Mouse (Mus musculus): ENCODE measurements around the gene Eras. TPM values are rescaled to one million over a fixed set of nuclear protein-coding genes. Genes with fewer than 3 reads are reported as not detected.
A peak's percentile ranks its signal among the peaks of the same experiment; 100 is the strongest.
"Not testable (repeated sequence)": the region's sequence is repeated elsewhere in the genome, so short reads cannot be mapped to it uniquely, and the experiment has no call there.

Gene Eras
- total and polyA plus RNA-seq, 2 experiments from 2014 or later = not detected

- DNase-seq; H3K4me1 ChIP-seq (ENCODE audit: insufficient read depth); ATAC-seq; H3K4me2 ChIP-seq (ENCODE audit: low read depth); H3K9me3 ChIP-seq (ENCODE audit: low read length); H3K4me3 ChIP-seq (ENCODE audit: low read depth, low read length); H3K27me3 ChIP-seq (ENCODE audit: insufficient read depth, low read length); H3K27ac ChIP-seq (ENCODE audit: low read depth, low read length); H3K36me3 ChIP-seq (ENCODE audit: insufficient read depth); H3K9ac ChIP-seq: not testable (repeated sequence)
- peak; percentile 11 for TF ChIP-seq CTCF (IDR thresholded peaks at IDR 0.05; ENCODE audit: low read depth)
- WGBS = 38% methylated on average over 3 of the region's 3 CpGs
Observed at GRCm38 (mm10) chrX:7915669-7916068, 12.7 kb downstream of the Eras start.

GRCm38 (mm10) chrX:7910473-7910872, 17.9 kb downstream of the Eras start:
- no peak for TF ChIP-seq CTCF (IDR thresholded peaks at IDR 0.05; ENCODE audit: low read depth)
- no peak overlapping the region for H3K9ac ChIP-seq
- WGBS = 56% methylated on average over 6 of the region's 6 CpGs
- no peak overlapping the region for H3K4me2 ChIP-seq (ENCODE audit: low read depth)
- no peak overlapping the region for H3K27ac ChIP-seq (ENCODE audit: low read depth, low read length)
- no peaks in the 10 kb centered on the region for H3K27me3 ChIP-seq (ENCODE audit: insufficient read depth, low read length)
- no peak for DNase-seq
- no peaks in the 10 kb centered on the region for H3K4me1 ChIP-seq (ENCODE audit: insufficient read depth)
- no peak overlapping the region for H3K4me3 ChIP-seq (ENCODE audit: low read depth, low read length)
- H3K36me3 ChIP-seq (ENCODE audit: insufficient read depth) = no peaks in the 10 kb centered on the region
- ATAC-seq = 0 out of 2 replicates have a peak, but pooled peaks have one; percentile 23
- H3K9me3 ChIP-seq (ENCODE audit: low read length) = no peaks in the 10 kb centered on the region

- not testable (repeated sequence) for H3K36me3 ChIP-seq (ENCODE audit: insufficient read depth); H3K9ac ChIP-seq; H3K9me3 ChIP-seq (ENCODE audit: low read length); H3K27me3 ChIP-seq (ENCODE audit: insufficient read depth, low read length); H3K27ac ChIP-seq (ENCODE audit: low read depth, low read length); H3K4me2 ChIP-seq (ENCODE audit: low read depth); ATAC-seq; DNase-seq; H3K4me1 ChIP-seq (ENCODE audit: insufficient read depth); H3K4me3 ChIP-seq (ENCODE audit: low read depth, low read length)
- 75% methylated on average over 4 of the region's 4 CpGs for WGBS
Observed at GRCm38 (mm10) chrX:7909242-7909641, 19.2 kb downstream of the Eras start, which contains the start of gene Gm10490. Gm10490 (plus strand) TSS chrX:7909542.

GRCm38 (mm10) chrX:7907735-7908134, 20.7 kb downstream of the Eras start, which contains the start of gene Gm10491:
Gm10491 (minus strand) TSS chrX:7907835.
- no peak within 1 kb of the TSS for H3K9ac ChIP-seq
- no peak within 1 kb of the TSS for H3K4me2 ChIP-seq (ENCODE audit: low read depth)
- ATAC-seq (no peak), DNase-seq (no peak)
- WGBS = 89% methylated on average over 5 of the region's 5 CpGs
- H3K36me3 ChIP-seq (ENCODE audit: insufficient read depth) = no peaks in the 10 kb centered on the region
- no peaks in the 10 kb centered on the region for H3K9me3 ChIP-seq (ENCODE audit: low read length)
- no peaks in the 10 kb centered on the region for H3K27me3 ChIP-seq (ENCODE audit: insufficient read depth, low read length)
- no peak within 1 kb of the TSS for H3K27ac ChIP-seq (ENCODE audit: low read depth, low read length)
- TF ChIP-seq CTCF (IDR thresholded peaks at IDR 0.05; ENCODE audit: low read depth) = no peak
- no peaks in the 10 kb centered on the region for H3K4me1 ChIP-seq (ENCODE audit: insufficient read depth)
- H3K4me3 ChIP-seq (ENCODE audit: low read depth, low read length) = no peak within 1 kb of the TSS

- Histone ChIP-seq H3K9ac (no peak overlapping the region), H3K4me3 (ENCODE audit: low read depth, low read length) (no peak overlapping the region), H3K36me3 (ENCODE audit: insufficient read depth) (no peaks in the 10 kb centered on the region), H3K9me3 (ENCODE audit: low read length) (no peaks in the 10 kb centered on the region), H3K27me3 (ENCODE audit: insufficient read depth, low read length) (no peaks in the 10 kb centered on the region), H3K4me1 (ENCODE audit: insufficient read depth) (no peaks in the 10 kb centered on the region), H3K27ac (ENCODE audit: low read depth, low read length) (no peak overlapping the region), H3K4me2 (ENCODE audit: low read depth) (no peak overlapping the region)
- DNase-seq (no peak), ATAC-seq (no peak)
- 96% methylated on average over 5 of the region's 5 CpGs for WGBS
- TF ChIP-seq CTCF (IDR thresholded peaks at IDR 0.05; ENCODE audit: low read depth) = no peak
Observed at GRCm38 (mm10) chrX:7904441-7904840, 24.0 kb downstream of the Eras start.

GRCm38 (mm10) chrX:7898880-7899874, 29.2 kb downstream of the Eras start, which contains the start of the genes Pqbp1 and Timm17b:
Pqbp1 (minus strand) TSS chrX:7899269.
Timm17b (plus strand) TSS chrX:7899357.
- peak within 1 kb of the TSS; percentile 51 for H3K4me3 ChIP-seq (ENCODE audit: low read depth, low read length)
- no peaks in the 10 kb centered on the region for H3K4me1 ChIP-seq (ENCODE audit: insufficient read depth)
- ATAC-seq = peak; percentile 99
- no peak for TF ChIP-seq CTCF (IDR thresholded peaks at IDR 0.05; ENCODE audit: low read depth)
- H3K27me3 ChIP-seq (ENCODE audit: insufficient read depth, low read length) = no peaks in the 10 kb centered on the region
- peak; percentile 95 for DNase-seq
- H3K4me2 ChIP-seq (ENCODE audit: low read depth) = peak within 1 kb of the TSS; percentile 54
- H3K9me3 ChIP-seq (ENCODE audit: low read length) = no peaks in the 10 kb centered on the region
- H3K27ac ChIP-seq (ENCODE audit: low read depth, low read length) = peak within 1 kb of the TSS; percentile 86
- peaks cover 3% of the 10 kb centered on the region; the same call in 1 of the 2 replicates for H3K36me3 ChIP-seq (ENCODE audit: insufficient read depth)
- H3K9ac ChIP-seq = peak within 1 kb of the TSS; percentile 60
- WGBS = 20% methylated on average over 61 of the region's 62 CpGs

- 42% methylated on average over 13 of the region's 13 CpGs for WGBS
- peak overlapping the region; percentile 54 for H3K4me2 ChIP-seq (ENCODE audit: low read depth)
- H3K27me3 ChIP-seq (ENCODE audit: insufficient read depth, low read length) = no peaks in the 10 kb centered on the region
- DNase-seq (no peak), ATAC-seq (no peak)
- H3K9ac ChIP-seq = peak overlapping the region; percentile 60
- TF ChIP-seq CTCF (IDR thresholded peaks at IDR 0.05; ENCODE audit: low read depth) = no peak
- peaks cover 3% of the 10 kb centered on the region; the same call in 1 of the 2 replicates for H3K36me3 ChIP-seq (ENCODE audit: insufficient read depth)
- H3K9me3 ChIP-seq (ENCODE audit: low read length) = no peaks in the 10 kb centered on the region
- peak overlapping the region; percentile 51 for H3K4me3 ChIP-seq (ENCODE audit: low read depth, low read length)
- no peaks in the 10 kb centered on the region for H3K4me1 ChIP-seq (ENCODE audit: insufficient read depth)
- no peak overlapping the region for H3K27ac ChIP-seq (ENCODE audit: low read depth, low read length)
Observed at GRCm38 (mm10) chrX:7898211-7898610, 30.2 kb downstream of the Eras start.

Data from forebrain, postnatal 0 days (tissue).